Mouse (Mus musculus): ENCODE data around the gene Bicd1. TPM values are rescaled to one million over a fixed set of nuclear protein-coding genes. Genes with fewer than 3 reads are reported as not detected.
"Not testable (repeated sequence)": the region's sequence is repeated elsewhere in the genome, so short reads cannot be mapped to it uniquely, and the experiment has no call there.

Bicd1 gene
- polyA plus RNA-seq, 1 experiment, result 1.1 TPM

- TF ChIP-seq POLR2A (IDR thresholded peaks at IDR 0.05; ENCODE audit: borderline replicate concordance, control insufficient read depth, low read depth, low read length), result no peak
- no peak for TF ChIP-seq CTCF (IDR thresholded peaks at IDR 0.05; ENCODE audit: control insufficient read depth, insufficient read depth, low read length)
Measured at GRCm38 (mm10) chr6:149471477-149471876, 62.8 kb downstream of the Bicd1 start.

DNA sequence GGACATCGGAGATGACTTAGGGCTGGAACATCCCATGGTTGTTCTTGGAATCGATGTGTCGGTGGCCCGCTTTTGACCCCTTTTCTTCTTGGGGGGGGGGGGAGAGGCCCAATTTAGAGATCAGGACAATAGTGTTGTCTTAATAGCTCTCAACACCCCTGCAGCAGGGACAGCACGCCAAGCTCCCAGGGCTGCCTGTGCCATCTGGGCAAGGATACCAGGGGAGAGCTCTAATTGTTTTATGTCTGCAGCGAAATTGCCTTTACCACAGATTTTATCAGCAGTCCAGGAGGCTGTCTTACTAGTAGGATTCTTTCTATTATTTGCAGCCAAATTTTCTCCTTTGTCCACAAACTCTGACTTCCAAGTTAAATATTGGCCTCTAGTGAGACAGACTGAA lies 63.8 kb downstream of the Bicd1 start:
- H3K4me1 ChIP-seq (ENCODE audit: control insufficient read depth, insufficient read depth, low read length); H3K4me3 ChIP-seq (replicated peaks; ENCODE audit: control insufficient read depth, low read depth, low read length); H3K27ac ChIP-seq (ENCODE audit: control insufficient read depth, insufficient read depth, low read depth, low read length, poor library complexity): not testable (repeated sequence)
- WGBS, result 86% methylated on average over 5 of the region's 6 CpGs

More at GRCm38 (mm10) chr6:149471477-149471876, 62.8 kb downstream of the Bicd1 start:
- Histone ChIP-seq H3K27ac (ENCODE audit: control insufficient read depth, insufficient read depth, low read depth, low read length, poor library complexity) (no peak overlapping the region; the same call in 1 of the 2 replicates), H3K4me1 (ENCODE audit: control insufficient read depth, insufficient read depth, low read length) (no peaks in the 10 kb centered on the region), H3K4me3 (replicated peaks; ENCODE audit: control insufficient read depth, low read depth, low read length) (no peak overlapping the region)
- 84% methylated on average over 15 of the region's 15 CpGs for WGBS

DNA sequence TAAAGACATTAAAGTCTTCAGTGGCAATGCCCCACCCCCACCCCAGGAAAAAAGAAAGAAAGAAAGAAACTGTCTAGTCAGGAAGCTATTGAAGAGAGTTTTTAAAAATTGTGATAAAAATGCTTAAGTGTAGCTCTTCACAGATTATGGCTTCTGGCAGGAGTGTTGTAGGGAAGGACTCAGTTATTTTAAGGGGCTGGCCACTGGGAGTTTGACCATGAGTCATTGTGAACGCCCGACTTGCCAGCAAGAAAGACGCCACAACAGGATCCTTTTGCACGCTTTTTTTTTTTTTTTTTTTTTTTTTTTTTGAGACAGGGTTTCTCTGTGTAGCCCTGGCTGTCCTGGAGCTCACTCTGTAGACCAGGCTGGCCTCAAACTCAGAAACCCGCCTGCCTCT lies 73.2 kb downstream of the Bicd1 start:
- not testable (repeated sequence) for H3K4me1 ChIP-seq (ENCODE audit: control insufficient read depth, insufficient read depth, low read length); H3K27ac ChIP-seq (ENCODE audit: control insufficient read depth, insufficient read depth, low read depth, low read length, poor library complexity); H3K4me3 ChIP-seq (replicated peaks; ENCODE audit: control insufficient read depth, low read depth, low read length)
- 85% methylated on average over 5 of the region's 5 CpGs for WGBS

DNA sequence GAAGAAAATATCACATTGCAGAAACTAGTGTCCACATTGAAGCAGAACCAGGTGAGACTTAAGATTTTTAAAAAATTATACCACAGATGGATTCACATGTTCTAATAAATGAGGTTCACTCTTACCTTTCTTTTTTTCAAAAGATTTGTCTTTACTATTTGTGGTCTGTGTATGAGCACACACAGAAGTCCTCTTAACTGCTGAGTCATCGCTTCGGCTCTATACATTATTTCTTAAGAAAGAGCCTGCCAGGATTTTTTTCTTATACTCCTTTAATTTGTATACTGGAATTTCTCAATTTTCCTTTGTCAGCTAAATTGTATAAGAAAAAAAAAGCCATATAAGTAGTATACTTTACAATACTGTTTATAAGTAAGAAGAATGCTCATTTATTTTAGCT lies 86.0 kb downstream of the Bicd1 start:
- no peak overlapping the region for H3K4me3 ChIP-seq (replicated peaks; ENCODE audit: control insufficient read depth, low read depth, low read length)
- WGBS, result 88% methylated on average over 2 of the region's 2 CpGs
- no peak for TF ChIP-seq CTCF (IDR thresholded peaks at IDR 0.05; ENCODE audit: control insufficient read depth, insufficient read depth, low read length)
- TF ChIP-seq POLR2A (IDR thresholded peaks at IDR 0.05; ENCODE audit: borderline replicate concordance, control insufficient read depth, low read depth, low read length), result no peak
- no peak overlapping the region for H3K27ac ChIP-seq (ENCODE audit: control insufficient read depth, insufficient read depth, low read depth, low read length, poor library complexity)
- H3K4me1 ChIP-seq (ENCODE audit: control insufficient read depth, insufficient read depth, low read length), result no peaks in the 10 kb centered on the region

- no peak for TF ChIP-seq POLR2A (IDR thresholded peaks at IDR 0.05; ENCODE audit: borderline replicate concordance, control insufficient read depth, low read depth, low read length)
- Histone ChIP-seq H3K4me1 (ENCODE audit: control insufficient read depth, insufficient read depth, low read length) (no peaks in the 10 kb centered on the region), H3K27ac (ENCODE audit: control insufficient read depth, insufficient read depth, low read depth, low read length, poor library complexity) (no peak overlapping the region), H3K4me3 (replicated peaks; ENCODE audit: control insufficient read depth, low read depth, low read length) (no peak overlapping the region)
Measured at GRCm38 (mm10) chr6:149495925-149496324, 87.2 kb downstream of the Bicd1 start.

GRCm38 (mm10) chr6:149565720-149566498 lies 157.2 kb downstream of the Bicd1 start:
- Histone ChIP-seq H3K4me3 (replicated peaks; ENCODE audit: control insufficient read depth, low read depth, low read length) (peak overlapping the region; percentile 74), H3K4me1 (ENCODE audit: control insufficient read depth, insufficient read depth, low read length) (no peaks in the 10 kb centered on the region; the same call in 1 of the 2 replicates), H3K27ac (ENCODE audit: control insufficient read depth, insufficient read depth, low read depth, low read length, poor library complexity) (no peak overlapping the region; the same call in 1 of the 2 replicates)
- TF ChIP-seq POLR2A (IDR thresholded peaks at IDR 0.05; ENCODE audit: borderline replicate concordance, control insufficient read depth, low read depth, low read length) (no peak), CTCF (IDR thresholded peaks at IDR 0.05; ENCODE audit: control insufficient read depth, insufficient read depth, low read length) (no peak)
- WGBS, result 1% methylated on average over 19 of the region's 19 CpGs

DNA sequence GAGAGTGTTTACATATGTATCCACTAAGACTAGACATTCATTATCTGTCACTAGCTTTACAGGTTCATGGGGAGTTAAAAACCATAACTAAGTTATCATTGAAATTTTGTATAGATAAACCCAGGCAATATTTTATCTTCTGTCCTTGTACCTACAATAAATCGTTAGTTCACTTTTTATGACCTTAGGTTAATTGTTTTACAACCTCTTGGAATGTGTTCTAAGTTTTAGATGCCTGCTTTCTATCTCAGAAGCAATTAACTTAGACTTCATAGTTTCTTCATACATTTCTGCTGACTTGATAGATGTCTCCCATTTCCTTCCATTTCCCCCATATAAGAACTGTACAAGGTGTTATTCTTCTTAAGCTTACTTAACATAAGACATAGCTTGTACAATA lies 158.5 kb downstream of the Bicd1 start:
- WGBS, result 73% methylated on average over 1 of the region's 1 CpGs
- TF ChIP-seq POLR2A (IDR thresholded peaks at IDR 0.05; ENCODE audit: borderline replicate concordance, control insufficient read depth, low read depth, low read length) (no peak), CTCF (IDR thresholded peaks at IDR 0.05; ENCODE audit: control insufficient read depth, insufficient read depth, low read length) (no peak)

GRCm38 (mm10) chr6:149574288-149574687 lies 165.6 kb downstream of the Bicd1 start:
- TF ChIP-seq POLR2A (IDR thresholded peaks at IDR 0.05; ENCODE audit: borderline replicate concordance, control insufficient read depth, low read depth, low read length) (no peak), CTCF (IDR thresholded peaks at IDR 0.05; ENCODE audit: control insufficient read depth, insufficient read depth, low read length) (no peak)
- Histone ChIP-seq H3K4me1 (ENCODE audit: control insufficient read depth, insufficient read depth, low read length) (no peaks in the 10 kb centered on the region), H3K27ac (ENCODE audit: control insufficient read depth, insufficient read depth, low read depth, low read length, poor library complexity) (no peak overlapping the region), H3K4me3 (replicated peaks; ENCODE audit: control insufficient read depth, low read depth, low read length) (no peak overlapping the region)
- 76% methylated on average over 1 of the region's 1 CpGs for WGBS

More for the DNA sequence above, 158.5 kb downstream of the Bicd1 start:
- H3K27ac ChIP-seq (ENCODE audit: control insufficient read depth, insufficient read depth, low read depth, low read length, poor library complexity), result no peak overlapping the region
- H3K4me3 ChIP-seq (replicated peaks; ENCODE audit: control insufficient read depth, low read depth, low read length), result no peak overlapping the region
- no peaks in the 10 kb centered on the region; the same call in 1 of the 2 replicates for H3K4me1 ChIP-seq (ENCODE audit: control insufficient read depth, insufficient read depth, low read length)

- H3K27ac ChIP-seq (ENCODE audit: control insufficient read depth, insufficient read depth, low read depth, low read length, poor library complexity), result no peak overlapping the region
- no peaks in the 10 kb centered on the region for H3K4me1 ChIP-seq (ENCODE audit: control insufficient read depth, insufficient read depth, low read length)
- H3K4me3 ChIP-seq (replicated peaks; ENCODE audit: control insufficient read depth, low read depth, low read length), result no peak overlapping the region
- TF ChIP-seq CTCF (IDR thresholded peaks at IDR 0.05; ENCODE audit: control insufficient read depth, insufficient read depth, low read length) (no peak), POLR2A (IDR thresholded peaks at IDR 0.05; ENCODE audit: borderline replicate concordance, control insufficient read depth, low read depth, low read length) (no peak)
Measured at GRCm38 (mm10) chr6:149580053-149580452, 171.4 kb downstream of the Bicd1 start.

Data from bone marrow, adult 2 months (tissue).